Mouse (Mus musculus): ENCODE measurements around the gene Mgrn1. TPM values are rescaled to one million over a fixed set of nuclear protein-coding genes. Genes with fewer than 3 reads are reported as not detected.

The Mgrn1 gene
- polyA plus RNA-seq, 1 experiment from 2014 or later, result 66.2 TPM

Other genes with a start within 250 kb of the Mgrn1 start
- 9.2 and 9.3 TPM in 2 replicates for gene Vasn, start 246.3 kb upstream of the Mgrn1 start, polyA plus RNA-seq (2016; fragmentation: Nextera tagmentation; extraction: Ambion mirVana)
- gene Dnaja3, start 246.3 kb upstream of the Mgrn1 start, polyA plus RNA-seq (2016; fragmentation: Nextera tagmentation; extraction: Ambion mirVana), result 63.7 and 66.3 TPM in 2 replicates
- gene Coro7, start 206.5 kb upstream of the Mgrn1 start, polyA plus RNA-seq (2016; fragmentation: Nextera tagmentation; extraction: Ambion mirVana), result 17.6 and 19.1 TPM in 2 replicates
- gene Nmral1, start 166.9 kb upstream of the Mgrn1 start, polyA plus RNA-seq (2016; fragmentation: Nextera tagmentation; extraction: Ambion mirVana), result 243 and 248 TPM in 2 replicates
- 80.6 and 81.5 TPM in 2 replicates for gene Hmox2, start 159.9 kb upstream of the Mgrn1 start, polyA plus RNA-seq (2016; fragmentation: Nextera tagmentation; extraction: Ambion mirVana)
- 110 and 112 TPM in 2 replicates for gene Cdip1, start 96.0 kb upstream of the Mgrn1 start, polyA plus RNA-seq (2016; fragmentation: Nextera tagmentation; extraction: Ambion mirVana)
- 0.22 and 0.25 TPM in 2 replicates for gene 4930562C15Rik, start 50.8 kb upstream of the Mgrn1 start, polyA plus RNA-seq (2016; fragmentation: Nextera tagmentation; extraction: Ambion mirVana)
- gene Ubald1, start 5.9 kb upstream of the Mgrn1 start, polyA plus RNA-seq (2016; fragmentation: Nextera tagmentation; extraction: Ambion mirVana), result 27.3 and 28.1 TPM in 2 replicates
- gene Nudt16l1, start 52.5 kb downstream of the Mgrn1 start, polyA plus RNA-seq (2016; fragmentation: Nextera tagmentation; extraction: Ambion mirVana), result 138 and 144 TPM in 2 replicates
- 47.9 and 49.3 TPM in 2 replicates for gene Anks3, start 78.0 kb downstream of the Mgrn1 start, polyA plus RNA-seq (2016; fragmentation: Nextera tagmentation; extraction: Ambion mirVana)
- not detected in 2 replicates for gene Sept12, start 111.6 kb downstream of the Mgrn1 start, polyA plus RNA-seq (2016; fragmentation: Nextera tagmentation; extraction: Ambion mirVana)
- gene Smim22, start 121.0 kb downstream of the Mgrn1 start, polyA plus RNA-seq (2016; fragmentation: Nextera tagmentation; extraction: Ambion mirVana), result 1.7 and 2.5 TPM in 2 replicates
- 60.1 and 61.8 TPM in 2 replicates for gene Rogdi, start 127.3 kb downstream of the Mgrn1 start, polyA plus RNA-seq (2016; fragmentation: Nextera tagmentation; extraction: Ambion mirVana)
- 216 and 223 TPM in 2 replicates for gene Glyr1, start 163.6 kb downstream of the Mgrn1 start, polyA plus RNA-seq (2016; fragmentation: Nextera tagmentation; extraction: Ambion mirVana)
- gene Ubn1, start 163.8 kb downstream of the Mgrn1 start, polyA plus RNA-seq (2016; fragmentation: Nextera tagmentation; extraction: Ambion mirVana), result 16.1 and 17.1 TPM in 2 replicates
- gene Ppl, start 246.2 kb downstream of the Mgrn1 start, polyA plus RNA-seq (2016; fragmentation: Nextera tagmentation; extraction: Ambion mirVana), result 0.81 and 0.95 TPM in 2 replicates

Data from forebrain, embryonic 10.5 days (tissue).